Mouse (Mus musculus) olfactory bulb, adult 2 months (tissue): ENCODE results near the gene Foxc1. TPM values are rescaled to one million over a fixed set of nuclear protein-coding genes. Genes with fewer than 3 reads are reported as not detected.
A peak's percentile ranks its signal among the peaks of the same experiment; 100 is the strongest.

ENCODE experiments used
- H3K27ac ChIP-seq: fragments of 200-500 bp; 2 replicates; pipeline ENCODE4 v1.5.1; 2012; ENCODE audit warnings: low read depth, low read length; ENCODE audit not compliant: insufficient read depth
- H3K4me1 ChIP-seq: fragments of 200-500 bp; 2 replicates; pipeline ENCODE4 v1.6.1; 2012; ENCODE audit warnings: low read length; ENCODE audit not compliant: control insufficient read depth, insufficient read depth
- H3K4me3 ChIP-seq: fragments of 200-500 bp; 2 replicates; pipeline ENCODE4 v1.5.1; 2012; ENCODE audit warnings: mild to moderate bottlenecking, low read depth, low read length, moderate library complexity; ENCODE audit not compliant: insufficient read depth
- CTCF ChIP-seq: fragments of 200-500 bp; IDR thresholded peaks from 2 replicates; pipeline ENCODE4 v1.5.1; 2012; ENCODE audit warnings: low read depth, mild to moderate bottlenecking, low read length, moderate library complexity; ENCODE audit not compliant: insufficient read depth
- POLR2A ChIP-seq: fragments of 200-500 bp; IDR thresholded peaks from 2 replicates; pipeline ENCODE4 v1.6.1; 2012; ENCODE audit warnings: mild to moderate bottlenecking, low read depth, low read length, moderate library complexity; ENCODE audit not compliant: insufficient read depth
- WGBS: fragments of 180-500 bp; shearing (Covaris S2); methylation state at CpG from one replicate; pipeline ENCODE4 v1.1.7; 2018; 5-methylcytosine and 5-hydroxymethylcytosine counted together
- polyA plus RNA-seq: library from polyadenylated mRNA; stranded (reverse); fragments of >200 nt; gene quantifications from 2 replicates; pipeline ENCODE4 v1.2.4, GENCODE M21; 2012; ENCODE audit warnings: low replicate concordance; ENCODE audit not compliant: missing spikeins, insufficient read depth, insufficient read length

Foxc1 gene
- polyA plus RNA-seq = not detected in 2 replicates

- Histone ChIP-seq H3K27ac (no peak within 1 kb of the TSS), H3K4me1 (peaks cover 21% of the 10 kb centered on the region), H3K4me3 (peak within 1 kb of the TSS; percentile 35)
- TF ChIP-seq POLR2A = no peak
- TF ChIP-seq CTCF = no peak
- under 1% methylated on average over 40 of the region's 40 CpGs for WGBS
These were observed at the start of gene Foxc1 for GRCm38 (mm10) chr13:31806428-31806832. Foxc1 (plus strand) TSS chr13:31806633.

GRCm38 (mm10) chr13:31760411-31760810 lies 46.0 kb upstream of the Foxc1 start:
- TF ChIP-seq CTCF (no peak), POLR2A (no peak)
- no peaks in the 10 kb centered on the region for H3K4me1 ChIP-seq
- no peak overlapping the region for H3K4me3 ChIP-seq
- no peak overlapping the region for H3K27ac ChIP-seq
- WGBS = 64% methylated on average over 4 of the region's 4 CpGs

- Histone ChIP-seq H3K4me3 (no peak overlapping the region), H3K27ac (no peak overlapping the region), H3K4me1 (no peaks in the 10 kb centered on the region)
- TF ChIP-seq POLR2A = no peak
- TF ChIP-seq CTCF = no peak
- 54% methylated on average over 4 of the region's 4 CpGs for WGBS
These were observed 45.4 kb upstream of the Foxc1 start for GRCm38 (mm10) chr13:31761057-31761456.

GRCm38 (mm10) chr13:31764419-31764818 lies 42.0 kb upstream of the Foxc1 start:
- Histone ChIP-seq H3K4me1 (no peaks in the 10 kb centered on the region), H3K27ac (no peak overlapping the region), H3K4me3 (no peak overlapping the region)
- no peak for TF ChIP-seq POLR2A
- TF ChIP-seq CTCF = no peak
- 96% methylated on average over 3 of the region's 3 CpGs for whole genome bisulfite sequencing

- no peak for TF ChIP-seq POLR2A
- no peak for TF ChIP-seq CTCF
- 81% methylated on average over 2 of the region's 2 CpGs for WGBS
- H3K27ac ChIP-seq = no peak overlapping the region
- no peak overlapping the region for H3K4me3 ChIP-seq
- H3K4me1 ChIP-seq = no peaks in the 10 kb centered on the region
These were observed 40.9 kb upstream of the Foxc1 start for GRCm38 (mm10) chr13:31765564-31765963.

- Histone ChIP-seq H3K4me3 (no peak overlapping the region), H3K27ac (no peak overlapping the region), H3K4me1 (no peaks in the 10 kb centered on the region)
- TF ChIP-seq CTCF = no peak
- TF ChIP-seq POLR2A = no peak
- WGBS = 87% methylated on average over 5 of the region's 5 CpGs
These were observed 33.6 kb upstream of the Foxc1 start for GRCm38 (mm10) chr13:31772882-31773281.

- WGBS = 33% methylated on average over 5 of the region's 5 CpGs
- H3K4me3 ChIP-seq = no peak overlapping the region
- H3K4me1 ChIP-seq = no peaks in the 10 kb centered on the region
- TF ChIP-seq POLR2A (no peak), CTCF (no peak)
- no peak overlapping the region for H3K27ac ChIP-seq
These were observed 30.7 kb upstream of the Foxc1 start for GRCm38 (mm10) chr13:31775762-31776161.

GRCm38 (mm10) chr13:31779281-31779981 lies 27.0 kb upstream of the Foxc1 start:
- 74% methylated on average over 17 of the region's 17 CpGs for WGBS
- H3K4me1 ChIP-seq = no peaks in the 10 kb centered on the region
- no peak overlapping the region for H3K27ac ChIP-seq
- TF ChIP-seq CTCF (no peak), POLR2A (no peak)
- no peak overlapping the region for H3K4me3 ChIP-seq

- no peak overlapping the region for H3K27ac ChIP-seq
- H3K4me3 ChIP-seq = no peak overlapping the region
- TF ChIP-seq POLR2A = no peak
- no peak for TF ChIP-seq CTCF
- H3K4me1 ChIP-seq = no peaks in the 10 kb centered on the region
- 89% methylated on average over 3 of the region's 3 CpGs for WGBS
These were observed 26.1 kb upstream of the Foxc1 start for GRCm38 (mm10) chr13:31780299-31780698.
